Comparison of ENCODE assay signal across 26 mouse cellular contexts in the genomic region with DNA sequence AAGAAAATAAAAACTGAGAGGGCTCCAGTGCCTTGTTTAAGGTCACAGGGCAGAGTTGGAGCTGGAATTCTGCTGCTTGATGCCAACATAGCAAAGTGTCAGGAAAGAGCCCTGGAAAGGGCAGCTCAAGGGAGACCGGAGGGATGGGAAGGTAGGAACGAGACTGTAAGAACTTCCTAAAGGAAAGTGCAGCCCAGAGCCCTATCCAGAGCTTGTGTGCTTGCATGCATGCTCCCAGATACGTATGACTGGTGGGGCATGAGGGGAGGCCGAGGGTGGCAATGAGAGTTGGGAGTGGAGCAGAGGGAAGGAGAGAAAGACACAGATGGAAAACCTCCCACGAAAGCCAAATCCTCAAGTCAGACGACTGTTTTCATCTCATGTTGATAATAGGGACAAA.
"Had no signal": no experiment of that assay in that cellular context is flagged by ENCODE, and none has a peak within 500 bp of the region (broad histone marks: within the 10 kb centered on the region; RNA-seq: fewer than 3 reads in every experiment).

No protein-coding gene starts in this region.

- H3K9me3 ChIP-seq: heart, embryonic 13.5 days; heart, embryonic 15.5 days; hindbrain, embryonic 10.5 days; hindbrain, embryonic 12.5 days; intestine, embryonic 15.5 days; limb, embryonic 10.5 days; limb, embryonic 12.5 days; liver, embryonic 12.5 days had no signal

- H3K27me3 ChIP-seq: heart, embryonic 13.5 days; heart, embryonic 15.5 days; hindbrain, embryonic 12.5 days; intestine, embryonic 15.5 days; liver, embryonic 12.5 days had no signal

- H3K27ac ChIP-seq: gastrocnemius, adult 2 months; heart, adult 2 months; heart, embryonic 13.5 days; heart, embryonic 15.5 days; hindbrain, embryonic 10.5 days; hindbrain, embryonic 12.5 days; hindbrain, embryonic 14.5 days; intestine, embryonic 15.5 days; layer of hippocampus, adult 2 months; left cerebral cortex, adult 2 months; limb, embryonic 10.5 days; limb, embryonic 12.5 days; liver, embryonic 12.5 days; liver, embryonic 14.5 days had no signal

- H3K4me3 ChIP-seq: gastrocnemius, adult 2 months; heart, adult 2 months; heart, embryonic 13.5 days; heart, embryonic 15.5 days; hindbrain, embryonic 10.5 days; hindbrain, embryonic 12.5 days; intestine, embryonic 15.5 days; layer of hippocampus, adult 2 months; left cerebral cortex, adult 2 months; limb, embryonic 10.5 days; limb, embryonic 12.5 days; liver, embryonic 12.5 days had no signal

- H3K36me3 ChIP-seq: heart, embryonic 13.5 days; heart, embryonic 15.5 days; hindbrain, embryonic 10.5 days; hindbrain, embryonic 12.5 days; intestine, embryonic 15.5 days; limb, embryonic 10.5 days; limb, embryonic 12.5 days; liver, embryonic 12.5 days had no signal

- ATAC-seq: hindbrain, embryonic 16.5 days; inflammation-experienced regulatory T-cells, adult 6 months; intestine, embryonic 15.5 days; intestine, postnatal 0 days; liver, embryonic 12.5 days had no signal

- DNase-seq: gastrocnemius, adult 2 months; gastrocnemius, postnatal 10 days; gastrocnemius, postnatal 25 days; heart, adult 2 months; heart, postnatal 4 days; kidney, adult 18-20 months; kidney, adult 8-10 months; kidney, postnatal 10 days; kidney, postnatal 25 days; kidney, postnatal 4 days; liver had no signal

- H3K9ac ChIP-seq: heart, embryonic 13.5 days; heart, embryonic 15.5 days; hindbrain, embryonic 12.5 days; hindbrain, embryonic 14.5 days; intestine, embryonic 15.5 days; limb, embryonic 12.5 days; liver, embryonic 12.5 days; liver, embryonic 14.5 days had no signal

- H3K4me1 ChIP-seq: liver, embryonic 12.5 days had no signal

- H3K4me2 ChIP-seq: heart, embryonic 13.5 days; heart, embryonic 15.5 days; hindbrain, embryonic 12.5 days; hindbrain, embryonic 14.5 days; intestine, embryonic 15.5 days; limb, embryonic 12.5 days; liver, embryonic 12.5 days had no signal
